Mouse (Mus musculus) liver, embryonic 14.5 days (tissue): ENCODE data around the gene Acnat2.
"Not testable (repeated sequence)": the region's sequence is repeated elsewhere in the genome, so short reads cannot be mapped to it uniquely, and the experiment has no call there.

ENCODE experiments used
- CTCF ChIP-seq: IDR thresholded peaks from 2 replicates; pipeline ENCODE4 v1.5.1; 2016; ENCODE audit warnings: antibody characterized with exemption, low read depth, control low read depth
- EP300 ChIP-seq: IDR thresholded peaks from 2 replicates; pipeline ENCODE4 v1.6.1; 2016; ENCODE audit warnings: antibody characterized with exemption, low read depth

DNA sequence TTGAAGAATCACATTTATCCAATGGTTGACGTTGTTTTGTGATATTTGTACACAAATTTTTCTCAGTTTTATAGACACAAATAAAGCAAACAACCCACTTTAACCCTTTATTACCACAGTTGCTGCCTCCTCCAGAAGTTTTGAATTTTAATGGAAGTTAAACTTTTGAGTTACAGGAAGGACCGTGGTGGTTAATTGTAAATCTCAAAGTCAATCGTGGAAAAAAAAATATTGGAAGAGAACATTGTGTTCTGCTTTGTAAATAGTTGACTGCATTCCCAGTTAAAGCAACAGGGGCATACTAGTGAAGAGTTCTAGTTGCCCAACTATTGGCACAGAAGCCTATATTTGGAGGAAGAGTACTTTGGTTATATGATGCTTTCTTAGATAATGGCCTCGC is 70.0 kb downstream of the Acnat2 start:
- TF ChIP-seq EP300, CTCF: not testable (repeated sequence)
